Mouse (Mus musculus) stomach, embryonic 14.5 days (tissue): Measurements from ENCODE around the gene Lcmt1. TPM values are rescaled to one million over a fixed set of nuclear protein-coding genes. Genes with fewer than 3 reads are reported as not detected.

Experiments used
- ATAC-seq: fragments of 200-750 bp; cut with Nextera tagmentation; 2 replicates; pipeline ENCODE4 v1.8.0; 2017; ENCODE audit warnings: low read depth, moderate TSS enrichment; ENCODE audit not compliant: insufficient number of reproducible peaks, insufficient read depth, low FRiP score
- H3K27ac ChIP-seq: fragments of 300-500 bp; sonication (generic); 2 replicates; pipeline ENCODE4 v1.5.1; 2014; ENCODE audit warnings: mild to moderate bottlenecking, low read length, moderate library complexity, mixed read lengths
- H3K27me3 ChIP-seq: fragments of 300-500 bp; sonication (generic); 2 replicates; pipeline ENCODE4 v1.6.1; 2014; ENCODE audit warnings: low read length, control low read depth, mixed read lengths; ENCODE audit not compliant: control insufficient read depth, insufficient read depth
- H3K36me3 ChIP-seq: fragments of 300-500 bp; sonication (generic); 2 replicates; pipeline ENCODE4 v1.6.1; 2014; ENCODE audit warnings: mild to moderate bottlenecking, control low read depth, low read length, moderate library complexity, mixed read lengths; ENCODE audit not compliant: control insufficient read depth, insufficient read depth
- H3K4me1 ChIP-seq: fragments of 300-500 bp; sonication (generic); 2 replicates; pipeline ENCODE4 v1.6.1; 2014; ENCODE audit warnings: low read length, control low read depth, mixed read lengths; ENCODE audit not compliant: control insufficient read depth, insufficient read depth
- H3K4me2 ChIP-seq: fragments of 300-500 bp; sonication (generic); replicated peaks from 2 replicates; pipeline ENCODE4 v1.6.1; 2014; ENCODE audit warnings: low read depth, low read length, control low read depth
- H3K4me3 ChIP-seq: fragments of 300-500 bp; sonication (generic); 2 replicates; pipeline ENCODE4 v1.5.1; 2014; ENCODE audit warnings: low read depth, low read length, control low read depth
- H3K9ac ChIP-seq: fragments of 300-500 bp; sonication (generic); replicated peaks from 2 replicates; pipeline ENCODE4 v1.6.1; 2014; ENCODE audit warnings: low read depth, mild to moderate bottlenecking, control low read depth, low read length, moderate library complexity, mixed read lengths
- H3K9me3 ChIP-seq: fragments of 300-500 bp; sonication (generic); 2 replicates; pipeline ENCODE4 v1.6.1; 2016; ENCODE audit warnings: low read depth, low read length, control low read depth; ENCODE audit not compliant: control insufficient read depth
- WGBS: fragments of 180-500 bp; shearing (Covaris S2); extraction: QIAGEN DNeasy Blood & Tissue Kit; methylation state at CpG from one replicate; pipeline ENCODE4 v1.1.7; 2014; 5-methylcytosine and 5-hydroxymethylcytosine counted together
- polyA plus RNA-seq: library from polyadenylated mRNA; unstranded; fragments of >200 nt; fragmentation: Nextera tagmentation; extraction: Ambion mirVana; gene quantifications from 2 replicates; pipeline ENCODE4 v1.2.1, GENCODE M21; 2014

The Lcmt1 gene
- polyA plus RNA-seq, 1 experiment from 2014 or later, result 49.8 TPM

DNA sequence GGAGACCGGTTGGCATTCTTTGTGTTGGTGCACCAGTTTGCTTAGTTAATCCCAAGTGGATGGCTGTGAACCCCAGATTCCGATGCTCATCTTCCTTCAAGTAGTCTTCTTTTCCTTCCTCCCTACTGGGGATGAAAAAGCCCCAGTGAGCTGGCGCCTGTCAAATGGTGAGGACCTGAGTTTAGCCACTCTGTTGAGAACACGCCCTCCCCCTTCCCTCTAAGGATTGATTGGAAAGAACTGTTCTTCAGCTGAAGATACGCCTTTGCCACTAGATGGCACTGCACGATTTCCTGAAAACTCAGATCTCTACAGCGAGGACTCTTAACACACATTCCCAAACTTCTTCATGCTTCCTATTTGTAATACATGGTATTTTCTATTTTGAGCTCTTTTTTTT, 29.2 kb downstream of the Lcmt1 start:
- Histone ChIP-seq H3K4me1 (no peaks in the 10 kb centered on the region), H3K9me3 (no peaks in the 10 kb centered on the region), H3K4me3 (no peak overlapping the region), H3K9ac (no peak overlapping the region), H3K36me3 (peaks cover 17% of the 10 kb centered on the region), H3K27me3 (no peaks in the 10 kb centered on the region), H3K27ac (no peak overlapping the region), H3K4me2 (no peak overlapping the region)
- WGBS, result 20% methylated on average over 7 of the region's 7 CpGs
- ATAC-seq, result no peak

DNA sequence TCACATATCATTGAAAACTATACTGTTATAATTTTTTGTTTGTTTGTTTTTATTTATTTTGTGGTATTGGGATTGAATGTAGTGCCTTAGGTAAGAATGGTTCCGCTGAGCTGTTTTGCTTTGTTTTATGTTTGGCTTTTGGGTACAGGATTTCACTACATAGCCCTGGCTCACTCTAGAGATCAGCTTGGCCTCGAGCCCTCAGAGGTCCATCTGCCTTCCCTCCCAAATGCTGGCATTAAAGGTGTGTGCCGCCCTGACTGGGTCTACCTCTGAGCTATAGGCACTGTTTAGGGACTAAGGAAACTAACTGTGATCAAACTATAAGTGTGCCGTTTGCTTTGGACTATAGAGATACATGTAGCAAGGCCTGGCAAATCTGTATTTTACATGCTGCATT, 29.7 kb downstream of the Lcmt1 start:
- Histone ChIP-seq H3K27me3 (no peaks in the 10 kb centered on the region), H3K4me2 (no peak overlapping the region), H3K9ac (no peak overlapping the region), H3K27ac (no peak overlapping the region), H3K4me3 (no peak overlapping the region), H3K36me3 (peaks cover 17% of the 10 kb centered on the region), H3K9me3 (no peaks in the 10 kb centered on the region), H3K4me1 (no peaks in the 10 kb centered on the region)
- 81% methylated on average over 4 of the region's 4 CpGs for WGBS
- ATAC-seq, result no peak

DNA sequence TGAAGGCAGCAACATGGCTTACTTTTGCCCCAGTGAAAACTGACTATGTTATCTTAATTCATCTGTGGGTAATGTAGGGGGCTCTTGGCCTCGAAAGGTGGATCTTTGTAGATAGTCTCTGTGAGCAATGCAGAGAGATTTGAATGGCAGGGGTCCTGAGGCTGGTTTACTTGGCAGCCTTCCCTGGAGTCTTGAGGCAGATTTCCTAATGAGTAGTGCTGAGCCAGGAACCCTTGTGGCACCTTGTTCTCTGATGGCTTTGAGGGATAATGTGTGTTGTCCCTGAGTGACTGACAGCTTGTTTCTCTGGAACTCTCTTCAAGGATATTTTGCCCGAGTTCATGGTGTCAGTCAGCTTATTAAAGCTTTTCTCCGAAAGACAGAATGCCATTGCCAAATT, 31.5 kb downstream of the Lcmt1 start:
- Histone ChIP-seq H3K4me2 (no peak overlapping the region), H3K27me3 (no peaks in the 10 kb centered on the region), H3K27ac (no peak overlapping the region), H3K36me3 (peaks cover 17% of the 10 kb centered on the region), H3K4me3 (no peak overlapping the region), H3K4me1 (no peaks in the 10 kb centered on the region), H3K9ac (no peak overlapping the region), H3K9me3 (no peaks in the 10 kb centered on the region)
- no peak for ATAC-seq
- 83% methylated on average over 3 of the region's 3 CpGs for WGBS

DNA sequence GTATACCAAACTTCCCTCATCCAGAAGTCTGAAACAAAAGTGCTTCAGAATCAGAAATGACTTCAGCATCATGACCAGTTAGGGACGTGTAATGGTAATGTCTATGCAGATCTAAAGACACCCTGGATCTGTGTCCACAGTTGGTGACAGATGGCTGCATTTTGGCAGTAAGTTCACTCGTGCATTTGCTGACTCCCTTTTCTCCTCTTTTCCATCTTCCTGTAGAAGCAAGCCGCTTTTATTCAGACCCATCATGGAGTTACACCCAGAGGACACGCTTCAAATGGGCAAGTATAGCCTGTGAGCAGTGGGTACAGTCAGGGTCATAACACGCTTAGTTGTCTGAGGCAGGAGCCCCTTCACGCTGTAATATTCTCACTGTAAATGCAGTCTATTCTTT, 34.6 kb downstream of the Lcmt1 start:
- Histone ChIP-seq H3K9me3 (no peaks in the 10 kb centered on the region), H3K4me1 (no peaks in the 10 kb centered on the region), H3K27ac (no peak overlapping the region), H3K36me3 (peaks cover 17% of the 10 kb centered on the region), H3K4me3 (no peak overlapping the region), H3K9ac (no peak overlapping the region), H3K27me3 (no peaks in the 10 kb centered on the region), H3K4me2 (no peak overlapping the region)
- WGBS, result 94% methylated on average over 6 of the region's 6 CpGs
- no peak for ATAC-seq

DNA sequence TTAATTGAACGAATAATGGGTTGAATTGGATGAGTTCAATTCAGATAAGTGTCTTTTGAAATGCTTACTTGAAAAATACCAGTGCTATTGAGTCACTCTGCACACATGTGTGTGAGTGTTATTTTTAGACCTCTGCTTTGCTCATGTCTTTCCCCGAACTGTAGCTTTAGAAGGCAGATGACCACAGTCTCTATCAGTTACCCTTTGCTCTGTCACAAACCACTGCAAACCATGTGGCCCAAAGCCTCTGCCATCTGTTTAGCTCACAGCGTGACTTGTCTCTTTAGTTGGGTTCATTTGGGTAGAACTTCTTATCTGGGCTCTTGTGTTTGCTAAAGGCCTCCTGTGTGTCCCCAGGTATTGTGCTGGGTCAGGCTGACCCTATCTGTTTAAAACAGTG, 36.0 kb downstream of the Lcmt1 start:
- no peak for ATAC-seq

DNA sequence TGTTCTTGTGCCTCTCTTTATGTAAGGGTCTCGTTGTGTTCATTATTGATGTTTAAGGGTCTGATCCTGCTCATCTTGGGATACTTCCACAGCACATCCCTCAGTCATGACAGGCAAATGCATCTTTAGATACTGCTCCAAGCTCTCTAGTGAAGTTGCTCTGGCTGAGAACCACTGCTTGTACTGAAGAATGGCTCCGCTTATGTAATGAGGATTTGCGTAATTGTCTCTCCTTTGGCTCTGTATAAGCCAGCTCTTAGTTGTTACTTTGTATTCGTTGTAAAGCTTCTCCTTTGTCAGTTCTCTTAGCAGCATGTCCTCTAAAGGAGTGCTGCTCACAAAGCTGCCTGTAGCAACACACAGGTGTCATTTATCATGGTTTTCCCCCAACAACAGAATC, 37.4 kb downstream of the Lcmt1 start:
- no peak overlapping the region for H3K9ac ChIP-seq
- 81% methylated on average over 4 of the region's 4 CpGs for WGBS
- no peaks in the 10 kb centered on the region for H3K27me3 ChIP-seq
- H3K4me2 ChIP-seq, result no peak overlapping the region
- no peak overlapping the region for H3K27ac ChIP-seq
- H3K36me3 ChIP-seq, result peaks cover 11% of the 10 kb centered on the region
- no peaks in the 10 kb centered on the region for H3K9me3 ChIP-seq
- no peak overlapping the region for H3K4me3 ChIP-seq
- no peak for ATAC-seq
- no peaks in the 10 kb centered on the region for H3K4me1 ChIP-seq

More for the DNA sequence above, 36.0 kb downstream of the Lcmt1 start:
- no peaks in the 10 kb centered on the region for H3K27me3 ChIP-seq
- H3K27ac ChIP-seq, result no peak overlapping the region
- no peak overlapping the region for H3K9ac ChIP-seq
- no peak overlapping the region for H3K4me3 ChIP-seq
- no peaks in the 10 kb centered on the region for H3K4me1 ChIP-seq
- no peaks in the 10 kb centered on the region for H3K9me3 ChIP-seq
- no peak overlapping the region for H3K4me2 ChIP-seq
- 70% methylated on average over 3 of the region's 3 CpGs for WGBS
- peaks cover 17% of the 10 kb centered on the region for H3K36me3 ChIP-seq

DNA sequence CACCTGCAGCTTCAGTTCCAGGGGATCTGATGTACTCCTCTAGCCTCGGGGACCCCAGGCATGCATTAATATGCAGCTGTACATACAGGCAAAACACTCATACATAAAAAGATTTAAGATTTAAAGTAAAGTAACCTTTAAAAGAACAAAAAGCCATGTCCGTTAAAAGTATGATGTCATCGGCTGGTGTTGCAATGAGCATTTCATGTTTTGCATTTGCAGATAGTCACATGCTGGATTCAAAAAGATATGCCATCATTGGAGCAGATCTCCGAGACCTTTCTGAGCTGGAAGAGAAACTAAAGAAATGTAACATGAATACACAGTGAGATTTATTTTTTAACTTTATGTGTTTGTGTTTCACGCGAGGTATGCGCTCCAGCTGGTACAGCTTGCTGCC, 40.9 kb downstream of the Lcmt1 start:
- H3K36me3 ChIP-seq, result peaks cover 2% of the 10 kb centered on the region
- H3K27me3 ChIP-seq, result no peaks in the 10 kb centered on the region
- no peaks in the 10 kb centered on the region for H3K4me1 ChIP-seq
- H3K4me2 ChIP-seq, result no peak overlapping the region
- ATAC-seq, result no peak
- 88% methylated on average over 7 of the region's 7 CpGs for WGBS
- H3K9me3 ChIP-seq, result no peaks in the 10 kb centered on the region
- no peak overlapping the region for H3K4me3 ChIP-seq
- H3K9ac ChIP-seq, result no peak overlapping the region
- no peak overlapping the region for H3K27ac ChIP-seq

DNA sequence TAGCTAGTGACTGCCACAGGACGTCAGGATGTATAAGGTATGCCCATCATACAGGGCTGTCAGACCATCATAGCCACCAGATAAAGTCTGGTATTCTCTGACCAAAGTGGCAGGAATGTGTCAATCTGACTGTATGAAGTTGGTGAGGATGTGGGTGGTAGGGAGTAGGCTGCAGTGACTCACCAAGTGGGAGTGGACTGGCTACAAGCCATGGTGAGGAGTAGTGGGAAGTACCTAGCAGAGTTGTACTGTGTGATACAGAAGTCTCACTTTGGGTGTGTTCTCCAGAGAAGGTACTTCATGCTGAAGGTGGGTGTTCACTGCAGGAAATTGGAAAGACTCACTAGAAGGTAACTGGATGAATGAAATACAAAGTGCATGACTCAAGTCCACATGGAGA, 41.5 kb downstream of the Lcmt1 start:
- Histone ChIP-seq H3K4me2 (no peak overlapping the region), H3K9me3 (no peaks in the 10 kb centered on the region), H3K9ac (no peak overlapping the region), H3K4me1 (no peaks in the 10 kb centered on the region), H3K36me3 (peaks cover 2% of the 10 kb centered on the region), H3K27me3 (no peaks in the 10 kb centered on the region), H3K4me3 (no peak overlapping the region), H3K27ac (no peak overlapping the region)
- ATAC-seq, result no peak
- 83% methylated on average over 1 of the region's 1 CpGs for WGBS

DNA sequence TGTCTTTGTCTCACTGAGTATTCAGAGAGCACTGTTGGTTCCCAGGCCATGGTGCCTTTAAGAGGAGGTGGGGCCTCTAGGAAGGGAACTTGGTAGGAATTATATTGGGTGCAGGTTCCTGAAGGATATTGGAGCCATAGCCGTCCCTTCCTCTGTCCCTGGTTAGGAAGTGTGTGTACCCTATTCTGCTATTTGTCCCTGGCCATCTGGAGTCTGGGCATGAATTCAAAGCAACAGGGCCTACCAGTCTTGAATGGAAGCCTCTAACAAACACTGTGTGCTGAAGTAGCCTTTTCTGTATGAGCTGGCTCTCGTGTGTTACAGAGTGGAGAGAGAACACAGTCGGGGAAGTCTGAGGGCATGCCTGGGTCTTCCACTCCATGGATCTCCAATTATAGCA, 42.6 kb downstream of the Lcmt1 start:
- Histone ChIP-seq H3K4me1 (no peaks in the 10 kb centered on the region), H3K9ac (no peak overlapping the region), H3K27me3 (no peaks in the 10 kb centered on the region), H3K36me3 (peaks cover 2% of the 10 kb centered on the region), H3K9me3 (no peaks in the 10 kb centered on the region), H3K27ac (no peak overlapping the region), H3K4me3 (no peak overlapping the region), H3K4me2 (no peak overlapping the region)
- no peak for ATAC-seq
- 86% methylated on average over 3 of the region's 3 CpGs for WGBS
